Mouse (Mus musculus) heart, embryonic 10.5 days (tissue): ENCODE results near the gene Bckdha. TPM values are rescaled to one million over a fixed set of nuclear protein-coding genes. Genes with fewer than 3 reads are reported as not detected.

Experiments used
- DNase-seq: peaks from one replicate; pipeline ENCODE4 v3.0.0-alpha.2; 2017; ENCODE audit warnings: low spot score
- H3K27ac ChIP-seq: fragments of 300-500 bp; sonication (generic); 2 replicates; pipeline ENCODE4 v1.5.1; 2016; ENCODE audit warnings: mild to moderate bottlenecking
- H3K27me3 ChIP-seq: fragments of 300-500 bp; sonication (generic); 2 replicates; pipeline ENCODE4 v1.6.1; 2016; ENCODE audit warnings: mild to moderate bottlenecking; ENCODE audit not compliant: poor library complexity, insufficient read depth, severe bottlenecking
- H3K36me3 ChIP-seq: fragments of 300-500 bp; sonication (generic); 2 replicates; pipeline ENCODE4 v1.6.1; 2016; ENCODE audit warnings: mild to moderate bottlenecking, moderate library complexity
- H3K4me1 ChIP-seq: fragments of 300-500 bp; sonication (generic); 2 replicates; pipeline ENCODE4 v1.6.1; 2016; ENCODE audit warnings: mild to moderate bottlenecking
- H3K4me3 ChIP-seq: fragments of 300-500 bp; sonication (generic); 2 replicates; pipeline ENCODE4 v1.5.1; 2016; ENCODE audit warnings: mild to moderate bottlenecking, moderate library complexity
- H3K9me3 ChIP-seq: fragments of 300-500 bp; sonication (generic); 2 replicates; pipeline ENCODE4 v1.6.1; 2016; ENCODE audit warnings: mild to moderate bottlenecking, moderate library complexity
- WGBS: fragments of 180-500 bp; shearing (Covaris S2); methylation state at CpG from one replicate; pipeline ENCODE4 v1.1.7; 2016; 5-methylcytosine and 5-hydroxymethylcytosine counted together
- polyA plus RNA-seq: library from polyadenylated mRNA; unstranded; fragments of >200 nt; fragmentation: Nextera tagmentation; extraction: Ambion mirVana; gene quantifications from 2 replicates; pipeline ENCODE4 v1.2.1, GENCODE M21; 2016

The Bckdha gene
- polyA plus RNA-seq, 1 experiment from 2014 or later: 51.7 TPM

- Histone ChIP-seq H3K27ac (no peak overlapping the region), H3K4me1 (peaks cover 22% of the 10 kb centered on the region), H3K4me3 (no peak overlapping the region), H3K27me3 (peaks cover 45% of the 10 kb centered on the region), H3K9me3 (peaks cover 4% of the 10 kb centered on the region), H3K36me3 (no peaks in the 10 kb centered on the region)
- WGBS: 74% methylated on average over 15 of the region's 15 CpGs
- no peak for DNase-seq
Observed at GRCm38 (mm10) chr7:25676085-25676781, 17.5 kb upstream of the Bckdha start.

GRCm38 (mm10) chr7:25675405-25675804 is 16.6 kb upstream of the Bckdha start:
- Histone ChIP-seq H3K27me3 (peaks cover 45% of the 10 kb centered on the region), H3K4me3 (peak overlapping the region; percentile 48; the same call in 1 of the 2 replicates), H3K4me1 (peaks cover 16% of the 10 kb centered on the region; the same call in 1 of the 2 replicates), H3K36me3 (no peaks in the 10 kb centered on the region), H3K9me3 (peaks cover 4% of the 10 kb centered on the region), H3K27ac (no peak overlapping the region)
- DNase-seq: no peak
- 42% methylated on average over 6 of the region's 6 CpGs for WGBS

- Histone ChIP-seq H3K36me3 (no peaks in the 10 kb centered on the region), H3K4me3 (peak within 1 kb of the TSS; percentile 48), H3K4me1 (peaks cover 10% of the 10 kb centered on the region; the same call in 1 of the 2 replicates), H3K27me3 (peaks cover 45% of the 10 kb centered on the region), H3K9me3 (peaks cover 4% of the 10 kb centered on the region), H3K27ac (no peak within 1 kb of the TSS)
- WGBS: 3% methylated on average over 29 of the region's 29 CpGs
- no peak for DNase-seq
Observed at GRCm38 (mm10) chr7:25674719-25675300, 16.0 kb upstream of the Bckdha start, which contains the start of gene Tmem91. Gene Tmem91, minus strand, starts transcription at chr7:25675166.

GRCm38 (mm10) chr7:25674297-25674696 is 15.5 kb upstream of the Bckdha start:
- Histone ChIP-seq H3K4me1 (peaks cover 10% of the 10 kb centered on the region; the same call in 1 of the 2 replicates), H3K27me3 (peaks cover 45% of the 10 kb centered on the region), H3K9me3 (peaks cover 4% of the 10 kb centered on the region), H3K27ac (no peak overlapping the region), H3K4me3 (peak overlapping the region; percentile 48), H3K36me3 (peaks cover 3% of the 10 kb centered on the region; the same call in 1 of the 2 replicates)
- no peak for DNase-seq
- WGBS: 30% methylated on average over 9 of the region's 9 CpGs

- peaks cover 10% of the 10 kb centered on the region; the same call in 1 of the 2 replicates for H3K4me1 ChIP-seq
- peaks cover 21% of the 10 kb centered on the region for H3K36me3 ChIP-seq
- DNase-seq: no peak
- peaks cover 37% of the 10 kb centered on the region for H3K27me3 ChIP-seq
- 49% methylated on average over 4 of the region's 4 CpGs for WGBS
- no peak overlapping the region for H3K4me3 ChIP-seq
- H3K27ac ChIP-seq: no peak overlapping the region
- H3K9me3 ChIP-seq: peaks cover 4% of the 10 kb centered on the region
Observed at GRCm38 (mm10) chr7:25672442-25672841, 13.7 kb upstream of the Bckdha start.

GRCm38 (mm10) chr7:25671686-25672085 is 12.9 kb upstream of the Bckdha start:
- peaks cover 25% of the 10 kb centered on the region for H3K36me3 ChIP-seq
- peaks cover 4% of the 10 kb centered on the region for H3K9me3 ChIP-seq
- no peak overlapping the region for H3K27ac ChIP-seq
- H3K4me3 ChIP-seq: no peak overlapping the region
- peaks cover 10% of the 10 kb centered on the region; the same call in 1 of the 2 replicates for H3K4me1 ChIP-seq
- peaks cover 37% of the 10 kb centered on the region for H3K27me3 ChIP-seq
- WGBS: 79% methylated on average over 2 of the region's 2 CpGs
- no peak for DNase-seq

- no peak for DNase-seq
- Histone ChIP-seq H3K9me3 (peaks cover 4% of the 10 kb centered on the region), H3K27ac (no peak overlapping the region), H3K4me3 (no peak overlapping the region), H3K4me1 (peaks cover 9% of the 10 kb centered on the region; the same call in 1 of the 2 replicates), H3K27me3 (peaks cover 21% of the 10 kb centered on the region), H3K36me3 (peaks cover 40% of the 10 kb centered on the region)
- 90% methylated on average over 4 of the region's 4 CpGs for WGBS
Observed at GRCm38 (mm10) chr7:25670096-25670495, 11.3 kb upstream of the Bckdha start.

GRCm38 (mm10) chr7:25669631-25670030 is 10.8 kb upstream of the Bckdha start:
- 77% methylated on average over 9 of the region's 9 CpGs for WGBS
- H3K27ac ChIP-seq: no peak overlapping the region
- H3K4me1 ChIP-seq: peaks cover 4% of the 10 kb centered on the region; the same call in 1 of the 2 replicates
- H3K9me3 ChIP-seq: peaks cover 4% of the 10 kb centered on the region
- peaks cover 16% of the 10 kb centered on the region for H3K27me3 ChIP-seq
- H3K4me3 ChIP-seq: no peak overlapping the region
- peaks cover 45% of the 10 kb centered on the region for H3K36me3 ChIP-seq
- no peak for DNase-seq

- no peaks in the 10 kb centered on the region for H3K4me1 ChIP-seq
- no peak for DNase-seq
- WGBS: 84% methylated on average over 10 of the region's 10 CpGs
- peaks cover 50% of the 10 kb centered on the region for H3K36me3 ChIP-seq
- peaks cover 11% of the 10 kb centered on the region for H3K27me3 ChIP-seq
- peaks cover 4% of the 10 kb centered on the region for H3K9me3 ChIP-seq
- no peak overlapping the region for H3K27ac ChIP-seq
- H3K4me3 ChIP-seq: no peak overlapping the region
Observed at GRCm38 (mm10) chr7:25669158-25669557, 10.4 kb upstream of the Bckdha start.

- H3K4me3 ChIP-seq: no peak overlapping the region
- no peaks in the 10 kb centered on the region for H3K9me3 ChIP-seq
- peaks cover 66% of the 10 kb centered on the region for H3K36me3 ChIP-seq
- H3K27me3 ChIP-seq: no peaks in the 10 kb centered on the region
- DNase-seq: no peak
- H3K4me1 ChIP-seq: no peaks in the 10 kb centered on the region
- 91% methylated on average over 8 of the region's 8 CpGs for WGBS
- no peak overlapping the region for H3K27ac ChIP-seq
Observed at GRCm38 (mm10) chr7:25666381-25666780, 7.6 kb upstream of the Bckdha start.

GRCm38 (mm10) chr7:25657785-25658184 is 996 bp downstream of the Bckdha start:
- no peaks in the 10 kb centered on the region for H3K9me3 ChIP-seq
- H3K4me1 ChIP-seq: peaks cover 4% of the 10 kb centered on the region; the same call in 1 of the 2 replicates
- DNase-seq: no peak
- peak overlapping the region; percentile 73 for H3K4me3 ChIP-seq
- peaks cover 6% of the 10 kb centered on the region; the same call in 1 of the 2 replicates for H3K36me3 ChIP-seq
- no peak overlapping the region for H3K27ac ChIP-seq
- no peaks in the 10 kb centered on the region for H3K27me3 ChIP-seq
- WGBS: 34% methylated on average over 10 of the region's 10 CpGs

- no peaks in the 10 kb centered on the region for H3K36me3 ChIP-seq
- 71% methylated on average over 11 of the region's 11 CpGs for whole genome bisulfite sequencing
- no peaks in the 10 kb centered on the region for H3K27me3 ChIP-seq
- H3K9me3 ChIP-seq: no peaks in the 10 kb centered on the region
- H3K4me3 ChIP-seq: no peak overlapping the region
- H3K4me1 ChIP-seq: peaks cover 4% of the 10 kb centered on the region; the same call in 1 of the 2 replicates
- no peak overlapping the region for H3K27ac ChIP-seq
- no peak for DNase-seq
Observed at GRCm38 (mm10) chr7:25655601-25656428, 3.0 kb downstream of the Bckdha start.
